Comparison of ENCODE assay signal across 17 mouse cellular contexts in the genomic region with DNA sequence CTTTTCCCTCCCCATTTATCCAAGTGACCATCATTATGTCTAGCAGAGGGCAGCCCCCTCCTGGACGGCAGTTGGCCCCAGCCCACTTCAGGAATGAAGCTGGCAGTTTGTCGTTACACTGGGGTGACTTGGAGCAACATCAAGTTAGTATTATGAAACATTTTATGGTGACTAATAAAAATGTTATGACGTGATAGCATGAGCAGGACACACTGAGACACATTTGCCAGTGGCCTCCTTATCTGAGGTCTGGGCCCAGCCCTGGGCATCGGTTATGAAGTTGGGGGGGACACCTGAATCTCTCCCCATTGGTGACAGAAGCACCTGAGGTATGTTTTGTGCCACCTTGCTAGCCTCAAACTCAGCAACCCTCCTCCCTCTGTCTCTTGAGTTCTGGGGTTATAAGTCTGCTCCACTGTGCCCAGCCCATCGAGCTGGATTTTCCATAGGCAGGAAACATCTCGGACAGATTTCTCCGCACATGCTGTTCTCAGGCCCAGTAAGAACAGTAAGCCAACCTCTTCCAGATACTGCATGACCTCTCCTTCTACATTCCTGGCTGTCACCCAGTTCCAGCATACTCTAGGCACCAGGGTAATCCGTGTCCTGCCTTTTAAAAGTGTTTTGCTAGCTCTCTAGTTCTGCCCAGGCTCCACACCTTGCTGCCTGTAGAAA. TPM values are rescaled to one million over a fixed set of nuclear protein-coding genes. Genes with fewer than 3 reads are reported as not detected.
DNase-seq lines count a peak whose midpoint lies in the region; ATAC-seq and TF ChIP-seq lines count a peak whose summit lies in the region.
"Had no signal": no experiment of that assay in that cellular context is flagged by ENCODE, and none has a peak within 500 bp of the region (broad histone marks: within the 10 kb centered on the region; RNA-seq: fewer than 3 reads in every experiment).

No protein-coding gene starts in this region.

- peaks cover 70% of the 10 kb centered on the region for H3K36me3 ChIP-seq in heart, embryonic 15.5 days
- H3K36me3 ChIP-seq in small intestine, adult 2 months (ENCODE audit: control insufficient read depth, insufficient read depth, low read length): peaks cover 4% of the 10 kb centered on the region; the same call in 1 of the 2 replicates

- DNase-seq in adrenal gland, postnatal 36 days: peak; percentile 30 to 31
- DNase-seq in adrenal gland, adult 18-20 months (ENCODE audit: low spot score in 2 of 2): no peak
- peak; percentile 42 for DNase-seq in lung, postnatal 36 days
- no peak for DNase-seq in lung, postnatal 4 days
- no peak for DNase-seq in cerebellum, postnatal 25 days
- DNase-seq in left cerebral cortex, postnatal 4 days: no peak
- DNase-seq: cerebellum, adult 18-20 months; kidney, adult 18-20 months; kidney, postnatal 36 days; thymus, postnatal 36 days had no signal

- H3K4me1 ChIP-seq in heart, embryonic 15.5 days (replicated peaks): peaks cover 9% of the 10 kb centered on the region
- peaks cover 16% of the 10 kb centered on the region; the same call in 1 of the 2 replicates for H3K4me1 ChIP-seq in small intestine, adult 2 months (ENCODE audit: control insufficient read depth, insufficient read depth, insufficient read length, low read length)
- H3K4me1 ChIP-seq: hindbrain, embryonic 13.5 days had no signal

- H3K27me3 ChIP-seq in heart, embryonic 15.5 days: no peaks in the 10 kb centered on the region
- no peaks in the 10 kb centered on the region for H3K27me3 ChIP-seq in small intestine, adult 2 months (ENCODE audit: control insufficient read depth, insufficient read depth, low read length)
- H3K27me3 ChIP-seq: hindbrain, embryonic 13.5 days; liver, embryonic 12.5 days had no signal

- no peak for TF ChIP-seq CTCF in small intestine, adult 2 months (IDR thresholded peaks at IDR 0.05; ENCODE audit: extremely low read depth, insufficient read length, insufficient replicate concordance, low read depth, low read length)

- H3K27ac ChIP-seq in heart, embryonic 15.5 days: peak overlapping the region; percentile 69
- peak overlapping the region; percentile 96 for H3K27ac ChIP-seq in small intestine, adult 2 months (ENCODE audit: insufficient read depth, low read depth, low read length)
- H3K27ac ChIP-seq: hindbrain, embryonic 13.5 days; liver, embryonic 12.5 days had no signal

- no peak overlapping the region for H3K4me3 ChIP-seq in heart, embryonic 15.5 days
- peak overlapping the region; percentile 33 for H3K4me3 ChIP-seq in small intestine, adult 2 months (ENCODE audit: low read depth, low read length)
- H3K4me3 ChIP-seq: hindbrain, embryonic 13.5 days; liver, embryonic 12.5 days; myocyte had no signal

- TF ChIP-seq POLR2A in small intestine, adult 2 months (IDR thresholded peaks at IDR 0.05; ENCODE audit: low read depth, low read length): no peak; the same call in 1 of the 2 replicates

- ATAC-seq in heart, embryonic 15.5 days (replicated peaks; ENCODE audit: insufficient number of reproducible peaks, insufficient read depth, low FRiP score, low read depth): no peak
- ATAC-seq: liver, embryonic 12.5 days had no signal

- intact Hi-C loops in left cerebral cortex, postnatal 4 days (cut with DNase I): no loop called here

- H3K4me2 ChIP-seq in heart, embryonic 15.5 days: no peak overlapping the region
- H3K4me2 ChIP-seq: hindbrain, embryonic 13.5 days; liver, embryonic 12.5 days had no signal

- WGBS in heart, embryonic 15.5 days: 47% methylated on average over 8 of the region's 8 CpGs
- WGBS in small intestine, adult 2 months: 28% methylated on average over 8 of the region's 8 CpGs

- H3K9ac ChIP-seq in heart, embryonic 15.5 days: no peak overlapping the region
- H3K9ac ChIP-seq: hindbrain, embryonic 13.5 days; liver, embryonic 12.5 days had no signal

- no peaks in the 10 kb centered on the region for H3K9me3 ChIP-seq in heart, embryonic 15.5 days (replicated peaks)
- H3K9me3 ChIP-seq: hindbrain, embryonic 13.5 days; liver, embryonic 12.5 days had no signal

RNA-seq across cellular contexts. Expression of a gene that starts 40.8 kb away (rescaled TPM):
- not detected for total RNA-seq in adrenal gland, postnatal 36 days (2021)
- not detected for total RNA-seq in adrenal gland, adult 18-20 months (2021)
- polyA plus RNA-seq in heart, embryonic 15.5 days (2015; fragmentation: Nextera tagmentation; extraction: Ambion mirVana): 0.06 and 0.18 TPM in 2 replicates
- polyA plus RNA-seq in small intestine, adult 2 months (2012; rRNA removed): 2,067 and 2,412 TPM in 2 replicates
- not detected for total RNA-seq in left cerebral cortex, postnatal 4 days (2021)
- total RNA-seq: layer of hippocampus, postnatal 14 days had no signal
- polyA plus RNA-seq: embryonic facial prominence, embryonic 14.5 days; hindbrain, embryonic 13.5 days had no signal

Comparison
In these comparisons a context has a peak if more than half of its experiments do, and no peak if none do; other contexts are left out.
1. DNase-seq: peak in adrenal gland, postnatal 36 days (2 of 2) and lung, postnatal 36 days (single experiment); none in adrenal gland, adult 18-20 months (0 of 2), lung, postnatal 4 days (0 of 2), cerebellum, postnatal 25 days (0 of 2) and left cerebral cortex, postnatal 4 days (single experiment).